Mouse (Mus musculus) megakaryocyte progenitor cell, adult 5-6 weeks (primary cell): Measurements from ENCODE around the gene Kif13a. TPM values are rescaled to one million over a fixed set of nuclear protein-coding genes. Genes with fewer than 3 reads are reported as not detected.

Source experiments
- ATAC-seq: replicated peaks from 2 replicates; pipeline ENCODE4 v1.8.0; 2016; ENCODE audit warnings: mild to moderate bottlenecking, moderate TSS enrichment, inconsistent platforms; ENCODE audit not compliant: poor library complexity
- total RNA-seq, 2 experiments: library from RNA; stranded (forward) in 1 of 2; stranded (reverse) in 1 of 2; fragments of 157-497, 149-512 nt in 1 of 2; fragments of 200-1000 nt in 1 of 2; gene quantifications; 2 replicates each; pipeline versions ENCODE4 v1.2.3 to v1.2.4; 2015 to 2017

The Kif13a gene
- total RNA-seq, 2 experiments from 2014 or later, result 20.9 to 31.1 TPM

DNA sequence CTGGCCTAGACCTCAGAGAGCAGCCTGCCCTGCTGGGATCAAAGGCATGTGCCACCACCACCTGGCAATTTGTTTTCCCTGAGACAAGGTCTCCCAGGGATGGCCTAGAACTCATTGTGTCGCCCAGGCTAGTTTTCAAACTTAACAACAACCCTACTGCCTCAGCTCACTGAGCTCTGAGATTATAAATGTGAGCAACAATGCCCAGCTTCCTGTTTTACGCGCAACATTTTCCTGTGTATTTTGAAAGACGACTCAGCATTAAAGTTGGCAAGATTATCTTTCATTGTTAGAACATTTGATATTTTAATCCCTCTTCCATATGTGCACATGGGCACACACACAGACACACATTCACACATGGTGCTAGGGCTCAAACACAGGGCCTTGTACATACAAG is 192.2 kb downstream of the Kif13a start:
- ATAC-seq, result no peak

DNA sequence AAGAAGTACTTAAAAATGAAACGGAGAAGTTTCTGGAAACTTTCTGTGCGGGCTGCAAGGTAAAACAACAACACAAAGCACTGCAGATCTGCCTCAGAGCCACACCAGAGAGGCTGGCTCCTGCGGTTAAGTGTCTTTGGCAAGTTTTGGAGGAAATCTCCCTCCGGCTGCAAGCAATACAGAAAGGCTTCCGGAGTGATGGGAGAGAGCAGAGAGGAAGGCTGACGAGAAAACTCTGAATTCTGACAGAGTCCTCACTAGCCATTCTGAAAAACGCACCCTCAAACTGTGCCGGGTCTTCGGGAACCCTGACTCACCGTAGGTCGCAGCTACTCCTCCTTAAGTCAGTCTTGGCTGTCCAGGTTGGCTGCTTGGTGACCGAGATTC is 193.2 kb downstream of the Kif13a start:
- ATAC-seq, result peak; percentile 38

- ATAC-seq, result peak; percentile 68
Measured at GRCm38 (mm10) chr13:46735808-46736478, 193.7 kb downstream of the Kif13a start.

DNA sequence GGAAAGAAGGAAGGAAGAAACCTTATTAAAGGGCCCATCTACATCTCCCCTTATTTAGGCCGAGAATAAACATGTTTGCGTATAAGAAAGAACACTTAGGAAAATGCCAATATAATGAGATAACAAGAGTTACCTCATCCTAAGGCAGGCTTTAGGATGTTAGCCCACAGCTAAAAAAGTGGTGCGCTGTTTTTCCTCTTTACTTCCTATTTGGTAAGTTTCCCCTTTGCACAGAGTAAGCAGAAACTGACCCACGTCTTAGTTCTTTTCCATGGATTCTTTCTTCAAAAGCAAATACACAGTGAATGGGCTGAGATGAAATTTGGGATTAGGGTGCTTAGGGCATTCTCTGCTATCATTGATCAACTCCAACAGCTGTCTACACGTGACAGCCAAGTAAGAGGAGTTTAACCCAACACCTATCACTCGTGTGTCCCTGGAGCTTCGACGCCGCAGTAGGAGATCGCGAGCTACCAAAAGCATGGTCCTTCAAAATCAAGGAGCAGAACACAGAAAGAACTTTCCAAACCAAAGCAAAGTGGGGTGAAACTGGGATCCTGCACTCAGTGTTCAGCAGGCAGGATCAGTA is 194.4 kb downstream of the Kif13a start:
- peak; percentile 36 for ATAC-seq

DNA sequence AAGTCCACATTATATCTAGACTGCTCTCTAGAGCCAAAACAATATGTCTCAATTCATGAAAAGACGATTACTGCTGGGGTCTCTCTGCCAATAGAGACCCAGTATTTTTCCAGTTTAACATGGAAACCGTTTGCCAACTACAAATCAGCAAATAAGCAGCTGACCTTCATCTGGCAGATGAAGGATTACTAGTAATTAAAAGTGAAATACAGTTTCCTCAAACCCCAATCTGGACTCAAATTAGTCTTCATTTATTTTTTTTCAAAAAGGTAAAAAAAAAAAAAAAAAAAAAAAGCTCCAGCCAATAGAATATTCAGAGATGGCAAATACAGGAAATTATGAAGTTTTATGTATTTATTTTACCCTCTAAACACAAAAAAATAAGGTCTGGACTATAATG is 199.7 kb downstream of the Kif13a start:
- ATAC-seq, result no peak

- ATAC-seq, result no peak
Measured at GRCm38 (mm10) chr13:46728411-46728810, 201.3 kb downstream of the Kif13a start.

GRCm38 (mm10) chr13:46727837-46728268 is 201.8 kb downstream of the Kif13a start, which contains the start of gene Nup153:
Nup153 (minus strand) TSS chr13:46727940.
- peak; percentile 89 for ATAC-seq

GRCm38 (mm10) chr13:46727038-46727836 is 202.4 kb downstream of the Kif13a start:
- peak; percentile 55 for ATAC-seq

DNA sequence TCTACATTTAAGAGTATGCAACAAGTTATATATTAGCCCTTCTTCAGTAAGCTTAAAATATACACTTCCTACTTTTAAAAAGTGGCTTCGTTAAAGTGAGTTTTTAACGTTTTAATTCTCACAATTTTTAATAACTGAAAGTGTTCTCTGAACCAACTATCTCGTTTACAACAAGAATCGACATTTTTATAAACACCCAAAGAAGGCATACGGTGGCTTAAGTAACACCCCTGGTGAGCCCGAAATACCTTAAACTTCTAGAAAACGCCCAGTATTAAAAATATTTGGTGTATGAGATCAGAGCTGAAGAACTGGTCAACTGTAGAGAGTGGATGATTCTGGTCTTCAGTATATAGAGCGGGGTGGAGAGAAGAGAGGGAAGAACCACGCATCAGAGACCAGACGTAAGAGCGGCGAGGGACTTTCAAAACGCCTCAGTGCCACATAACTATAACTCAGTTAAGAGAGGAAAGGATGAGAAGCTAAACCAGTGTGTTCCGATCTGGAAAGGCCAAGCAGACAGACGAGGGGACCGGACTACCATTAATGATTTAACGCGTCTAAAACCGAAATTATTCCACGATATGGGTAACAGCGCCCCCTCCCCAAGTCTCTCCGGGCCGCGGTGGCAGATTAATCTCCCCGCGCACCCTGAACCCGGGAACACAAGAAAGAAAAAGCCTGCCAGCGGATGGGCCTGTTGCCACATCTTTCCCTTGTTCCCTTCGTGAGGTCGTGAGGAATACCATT is 203.2 kb downstream of the Kif13a start:
- ATAC-seq, result no peak

DNA sequence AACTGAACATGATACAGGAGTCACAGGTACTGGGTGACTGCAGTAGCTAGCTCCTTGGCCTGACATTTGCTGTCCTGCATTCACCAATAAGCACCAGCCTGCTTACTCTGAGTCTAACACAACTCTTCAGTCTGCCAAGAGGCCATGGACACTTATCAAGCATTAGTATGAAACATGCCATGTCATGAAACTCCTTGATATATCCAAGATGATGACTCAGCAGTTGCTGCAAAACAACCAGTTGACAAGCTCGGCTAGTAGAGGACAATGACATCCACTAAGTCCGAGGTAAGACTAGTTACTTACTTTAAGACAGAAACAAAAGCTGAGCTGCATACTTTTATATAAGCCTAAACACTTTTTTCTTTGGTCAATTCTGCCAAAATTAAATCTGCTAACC is 204.4 kb downstream of the Kif13a start:
- ATAC-seq, result peak; percentile 29

DNA sequence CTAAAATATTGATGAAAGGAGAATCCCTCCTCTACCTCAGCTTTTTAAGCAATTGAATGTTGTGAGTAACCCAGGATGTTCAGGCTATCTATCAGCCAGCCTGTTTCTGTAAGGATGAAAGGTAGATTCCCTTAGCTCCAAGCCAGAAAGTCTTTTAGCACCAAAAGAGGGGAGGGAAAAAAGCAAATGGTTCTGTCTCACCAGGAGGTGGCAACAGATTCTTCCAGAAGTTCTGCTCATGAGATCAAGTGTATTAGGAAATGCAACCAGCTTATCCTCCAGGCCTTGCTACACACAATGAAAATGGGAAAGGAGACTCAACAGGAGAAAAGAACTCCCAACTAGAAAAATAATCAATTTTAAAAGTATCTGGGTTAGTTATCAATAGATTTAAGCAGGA is 205.3 kb downstream of the Kif13a start:
- no peak for ATAC-seq

- no peak for ATAC-seq
Measured at GRCm38 (mm10) chr13:46721009-46721408, 208.7 kb downstream of the Kif13a start.

DNA sequence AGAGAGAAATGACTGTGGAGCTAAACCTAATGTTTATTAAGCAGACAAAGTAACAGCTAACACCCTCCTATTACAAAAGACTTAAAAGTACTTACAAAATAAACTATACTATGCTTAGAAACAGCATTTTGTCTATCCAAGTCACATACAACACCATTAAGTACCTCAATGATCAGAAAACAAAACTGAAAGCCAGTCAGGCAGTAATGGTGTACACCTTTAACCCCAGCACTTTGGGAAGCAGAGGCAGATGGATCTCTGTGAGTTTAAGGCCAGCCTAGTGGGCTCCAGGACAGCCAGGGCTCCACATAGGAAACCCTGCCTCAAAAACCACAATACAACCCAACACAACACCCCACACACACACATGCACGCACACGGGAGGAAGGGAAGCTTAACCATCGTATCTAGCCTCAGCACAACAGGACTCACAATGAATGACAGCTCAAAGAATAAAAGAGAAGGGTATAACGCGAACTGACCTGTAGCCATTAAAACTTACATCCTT is 210.7 kb downstream of the Kif13a start:
- no peak for ATAC-seq

DNA sequence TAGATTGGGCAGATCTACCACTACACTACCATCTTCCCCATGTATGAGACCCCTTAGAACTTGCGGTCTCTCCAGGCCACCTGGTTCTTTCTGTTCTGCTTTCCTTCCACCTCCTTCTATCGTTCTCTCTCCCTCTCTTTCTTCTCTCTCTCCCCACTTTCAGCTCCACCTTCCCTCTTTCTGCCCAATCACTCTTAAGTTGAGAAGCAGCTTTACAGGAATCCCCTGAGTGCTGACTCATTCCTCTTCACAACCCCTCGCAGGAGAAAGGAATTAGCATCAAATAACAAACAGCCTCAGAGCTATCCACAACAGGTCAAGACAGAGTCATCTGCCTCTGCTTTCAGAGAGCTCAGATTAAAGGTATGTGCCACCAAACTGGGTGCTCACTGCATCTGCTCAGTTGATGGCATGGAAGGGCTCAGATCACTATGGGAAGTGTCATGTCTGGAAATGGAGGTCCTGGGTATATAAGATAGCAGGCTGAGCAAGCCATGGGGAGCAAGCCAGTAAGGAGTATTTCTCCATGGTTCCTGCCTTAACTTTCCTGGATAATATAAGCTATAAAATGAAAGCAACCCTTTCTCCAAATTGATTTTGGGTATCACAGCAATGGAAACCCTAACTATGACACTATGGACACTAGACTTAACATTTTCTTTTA is 213.6 kb downstream of the Kif13a start:
- no peak; the same call in 1 of the 2 replicates for ATAC-seq

DNA sequence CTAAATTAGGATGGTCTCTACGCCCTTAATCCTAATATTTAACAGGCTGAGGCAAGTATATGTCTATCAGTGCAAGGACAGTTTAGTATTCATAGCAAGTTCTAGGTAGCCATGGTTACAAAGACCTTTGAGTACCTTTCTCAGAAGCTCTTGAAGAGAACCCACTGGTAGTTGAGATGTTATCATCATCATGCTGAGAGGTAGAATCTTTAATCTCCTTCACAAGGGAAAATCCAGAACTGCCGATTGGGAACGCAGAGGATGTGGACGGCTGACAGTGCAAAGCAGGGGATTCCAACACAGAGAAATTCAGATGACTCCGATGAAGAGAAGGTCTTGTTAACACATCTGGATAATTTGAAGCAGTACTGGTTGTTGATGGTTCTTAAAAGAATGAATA is 216.2 kb downstream of the Kif13a start:
- ATAC-seq, result no peak

DNA sequence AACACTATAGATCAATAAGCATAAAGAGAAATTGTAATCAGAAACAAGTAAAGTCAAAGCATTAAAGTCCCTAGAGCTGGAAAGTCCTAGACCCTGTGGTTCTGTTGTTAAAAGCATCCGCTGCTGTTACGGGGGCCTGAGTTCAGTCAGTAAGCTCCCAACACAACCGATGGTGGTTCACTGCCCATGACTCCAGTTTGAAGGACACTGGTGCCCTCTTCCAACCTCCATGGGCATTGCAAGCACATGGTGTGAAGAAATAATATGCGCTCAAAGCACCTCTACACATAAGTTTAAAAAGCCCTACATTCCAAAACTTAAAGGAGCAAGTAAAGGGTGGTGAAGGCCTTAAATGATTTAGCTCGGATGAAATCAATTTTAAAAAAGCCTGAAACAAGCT is 226.5 kb downstream of the Kif13a start:
- peak; percentile 65 for ATAC-seq

- ATAC-seq, result peak; percentile 61; the same call in 1 of the 2 replicates
Measured at GRCm38 (mm10) chr13:46701486-46701885, 228.2 kb downstream of the Kif13a start.

GRCm38 (mm10) chr13:46699372-46699771 is 230.3 kb downstream of the Kif13a start:
- ATAC-seq, result no peak
